Mouse (Mus musculus) stomach, postnatal 0 days (tissue): ENCODE measurements around the gene Vmn2r21.
"Not testable (repeated sequence)": the region's sequence is repeated elsewhere in the genome, so short reads cannot be mapped to it uniquely, and the experiment has no call there.

Source experiments
- CTCF ChIP-seq: IDR thresholded peaks from 2 replicates; pipeline ENCODE4 v1.5.1; 2016; ENCODE audit warnings: antibody characterized with exemption, low read depth, mild to moderate bottlenecking, moderate library complexity
- EP300 ChIP-seq: optimal IDR thresholded peaks from 2 replicates; pipeline ENCODE3; 2016; ENCODE audit warnings: antibody characterized with exemption

DNA sequence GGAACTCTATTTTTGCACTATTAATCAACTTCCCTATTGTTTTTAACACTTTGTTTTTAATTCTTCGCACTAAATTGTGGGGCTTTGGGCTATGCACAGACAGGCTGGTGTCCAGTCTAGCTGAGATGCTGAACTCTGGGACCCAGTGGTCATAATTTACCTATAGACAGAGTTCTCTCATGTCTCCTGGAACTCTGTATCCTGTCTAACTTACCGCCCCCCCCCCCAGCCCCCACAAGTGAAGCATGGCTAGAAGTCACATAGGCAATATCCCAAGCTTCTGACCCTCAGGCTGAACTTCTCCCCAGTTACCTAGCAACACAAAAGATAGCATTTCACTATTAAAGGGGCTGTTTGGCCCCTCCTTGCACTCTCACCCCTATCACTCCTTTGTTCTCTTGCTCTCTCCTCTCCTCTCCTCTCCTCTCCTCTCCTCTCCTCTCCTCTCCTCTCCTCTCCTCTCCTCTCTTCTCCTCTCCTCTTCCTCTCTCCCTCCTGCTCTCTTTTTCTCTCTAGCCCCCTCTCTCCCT lies 60.7 kb downstream of the Vmn2r21 start:
- not testable (repeated sequence) for TF ChIP-seq CTCF, EP300
